Mouse (Mus musculus) heart, embryonic 14.5 days (tissue): ENCODE results near the gene Zan. TPM values are rescaled to one million over a fixed set of nuclear protein-coding genes. Genes with fewer than 3 reads are reported as not detected.

Experiments used
- ATAC-seq: fragments of 200-750 bp; cut with Nextera tagmentation; 2 replicates; pipeline ENCODE4 v1.8.0; 2017; ENCODE audit warnings: low read depth, moderate TSS enrichment; ENCODE audit not compliant: insufficient number of reproducible peaks, insufficient read depth, low FRiP score
- H3K27ac ChIP-seq, 2 experiments: fragments of 200-500 bp in 1 of 2; fragments of 300-500 bp in 1 of 2; sonication (generic) in 1 of 2; replicated peaks in 1 of 2; 2 replicates each; pipeline ENCODE4 v1.5.1; 2012 to 2014; ENCODE audit warnings: low read depth in 2 of 2, low read length in 2 of 2, control low read depth in 1 of 2, mild to moderate bottlenecking in 1 of 2, mixed read lengths in 1 of 2; ENCODE audit not compliant: control insufficient read depth in 1 of 2, insufficient read depth in 1 of 2
- H3K27me3 ChIP-seq: fragments of 300-500 bp; sonication (generic); 2 replicates; pipeline ENCODE4 v1.6.1; 2014; ENCODE audit warnings: mild to moderate bottlenecking, low read length, control low read depth; ENCODE audit not compliant: control insufficient read depth, insufficient read depth
- H3K36me3 ChIP-seq: fragments of 300-500 bp; sonication (generic); 2 replicates; pipeline ENCODE4 v1.6.1; 2014; ENCODE audit warnings: mild to moderate bottlenecking, control low read depth, low read length, mixed read lengths; ENCODE audit not compliant: control insufficient read depth, insufficient read depth
- H3K4me1 ChIP-seq, 2 experiments: fragments of 200-500 bp in 1 of 2; fragments of 300-500 bp in 1 of 2; sonication (generic) in 1 of 2; 2 replicates each; pipeline ENCODE4 v1.6.1; 2012 to 2014; ENCODE audit warnings: low read length in 2 of 2, control low read depth in 1 of 2, mixed read lengths in 1 of 2; ENCODE audit not compliant: control insufficient read depth in 2 of 2, insufficient read depth in 2 of 2
- H3K4me2 ChIP-seq: fragments of 300-500 bp; sonication (generic); 2 replicates; pipeline ENCODE4 v1.6.1; 2014; ENCODE audit warnings: mild to moderate bottlenecking, low read length
- H3K4me3 ChIP-seq, 2 experiments: fragments of 200-500 bp in 1 of 2; fragments of 300-500 bp in 1 of 2; sonication (generic) in 1 of 2; 2 replicates each; pipeline ENCODE4 v1.5.1; 2012 to 2014; ENCODE audit warnings: low read length in 2 of 2, mild to moderate bottlenecking in 2 of 2, control low read depth in 1 of 2, low read depth in 1 of 2, moderate library complexity in 1 of 2; ENCODE audit not compliant: control insufficient read depth in 1 of 2, insufficient read depth in 1 of 2
- H3K9ac ChIP-seq: fragments of 300-500 bp; sonication (generic); 2 replicates; pipeline ENCODE4 v1.6.1; 2014; ENCODE audit warnings: mild to moderate bottlenecking, low read length
- H3K9me3 ChIP-seq: fragments of 300-500 bp; sonication (generic); 2 replicates; pipeline ENCODE4 v1.6.1; 2016; ENCODE audit warnings: low read length, control low read depth; ENCODE audit not compliant: control insufficient read depth
- WGBS: fragments of 180-500 bp; shearing (Covaris S2); extraction: QIAGEN DNeasy Blood & Tissue Kit; methylation state at CpG from one replicate; pipeline ENCODE4 v1.1.7; 2014; 5-methylcytosine and 5-hydroxymethylcytosine counted together
- polyA plus RNA-seq: library from polyadenylated mRNA; unstranded; fragments of >200 nt; fragmentation: Nextera tagmentation; extraction: Ambion mirVana; gene quantifications from 2 replicates; pipeline ENCODE4 v1.2.1, GENCODE M21; 2014

Gene Zan
- polyA plus RNA-seq, 1 experiment from 2014 or later, result 0.11 TPM

- Histone ChIP-seq H3K4me2 (no peak overlapping the region), H3K27me3 (no peaks in the 10 kb centered on the region), H3K4me3 (no peak overlapping the region), H3K9ac (no peak overlapping the region), H3K9me3 (no peaks in the 10 kb centered on the region), H3K27ac (no peak overlapping the region), H3K4me1 (peaks cover 16 to 21% of the 10 kb centered on the region in 2 experiments), H3K36me3 (no peaks in the 10 kb centered on the region)
- 73% methylated on average over 6 of the region's 6 CpGs for WGBS
- no peak for ATAC-seq
These were observed 141.8 kb downstream of the Zan start for GRCm38 (mm10) chr5:137335066-137335465.

- Histone ChIP-seq H3K4me2 (peak overlapping the region; percentile 98), H3K9ac (no peak overlapping the region), H3K9me3 (no peaks in the 10 kb centered on the region), H3K27ac (no peak overlapping the region), H3K4me3 (no peak overlapping the region), H3K4me1 (peaks cover 11 to 15% of the 10 kb centered on the region in 2 experiments), H3K36me3 (no peaks in the 10 kb centered on the region), H3K27me3 (no peaks in the 10 kb centered on the region)
- WGBS, result 52% methylated on average over 10 of the region's 10 CpGs
- no peak for ATAC-seq
These were observed 142.5 kb downstream of the Zan start for GRCm38 (mm10) chr5:137334317-137334716.

DNA sequence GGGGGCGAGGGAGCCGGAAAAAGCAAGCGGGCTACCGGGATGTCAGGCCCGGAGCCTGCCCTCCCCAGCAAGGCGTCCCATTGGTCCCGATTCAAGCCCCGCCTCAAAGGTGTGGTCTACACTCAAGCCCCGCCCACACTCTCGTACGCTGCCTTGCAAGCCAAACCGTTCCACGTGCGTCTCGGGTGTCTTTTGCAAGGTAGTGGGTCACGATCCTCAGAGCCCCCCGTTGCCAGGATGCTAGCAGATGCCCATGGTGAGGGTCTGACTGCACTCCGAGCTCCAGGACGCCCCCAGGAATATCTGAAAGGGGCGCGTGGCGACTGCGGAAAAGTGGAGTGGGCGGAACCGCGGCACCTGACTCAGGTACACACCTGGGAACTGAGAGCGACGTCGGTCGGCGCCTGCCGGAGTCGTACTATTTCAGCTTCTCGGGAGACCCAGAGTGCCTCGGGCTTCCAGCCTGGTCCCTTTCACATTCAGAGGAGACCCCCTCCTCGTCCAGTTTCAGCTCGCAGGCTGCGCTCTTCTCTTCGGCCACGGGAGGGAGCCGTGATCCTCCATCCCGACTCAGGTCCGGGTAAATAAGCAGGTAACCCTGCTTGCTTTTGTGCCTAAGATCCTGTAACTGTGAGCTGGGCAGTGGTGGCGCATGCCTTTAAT is 143.2 kb downstream of the Zan start, which contains the start of gene Slc12a9:
Slc12a9 (minus strand) TSS at position 86 of the 663 bp plus-strand sequence.
- ATAC-seq, result peak; percentile 78

DNA sequence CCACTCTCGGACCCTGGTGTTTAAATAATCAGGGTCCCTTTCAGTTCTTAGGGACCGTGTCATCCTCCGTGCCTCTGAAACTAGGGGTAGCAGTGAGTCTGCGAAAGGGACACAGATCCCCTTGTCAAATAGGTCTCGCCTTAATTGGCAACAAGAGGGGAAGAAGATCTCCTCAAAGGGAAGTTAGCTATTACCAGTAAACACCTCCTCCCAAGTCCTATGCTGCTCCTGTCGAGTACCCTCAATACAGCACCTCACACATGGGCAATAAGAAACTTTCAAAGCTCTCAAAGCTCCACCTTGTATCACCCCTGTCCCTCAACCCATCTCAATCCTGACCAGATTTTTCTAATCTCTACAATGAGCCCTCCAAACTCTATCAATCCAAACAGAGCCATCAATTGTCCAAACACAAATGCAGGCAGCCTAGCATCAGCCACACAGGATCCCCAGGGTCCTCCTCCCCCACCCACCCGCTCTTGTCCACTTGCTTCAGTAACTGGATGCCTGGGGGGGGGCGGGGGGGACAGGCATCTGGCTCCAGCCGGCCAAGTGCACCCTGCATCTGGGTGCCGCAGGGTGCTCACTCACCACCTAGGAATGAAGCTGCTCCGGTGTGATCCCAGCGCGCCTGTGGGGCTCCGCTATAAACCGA is 143.9 kb downstream of the Zan start:
- Histone ChIP-seq H3K4me3 (peak overlapping the region; percentile 43 to 68), H3K4me2 (peak overlapping the region; percentile 98), H3K9me3 (no peaks in the 10 kb centered on the region), H3K9ac (peak overlapping the region; percentile 79), H3K27ac (peak overlapping the region in 1 of 2 experiments; percentile 30; a peak in 1 of 4 replicates), H3K27me3 (no peaks in the 10 kb centered on the region), H3K36me3 (peaks cover 6% of the 10 kb centered on the region; the same call in 1 of the 2 replicates), H3K4me1 (peaks cover 3 to 8% of the 10 kb centered on the region in 2 experiments; a peak in 3 of 4 replicates)
- 21% methylated on average over 15 of the region's 15 CpGs for WGBS
- ATAC-seq, result no peak

More for the DNA sequence above, 143.2 kb downstream of the Zan start, which contains the start of gene Slc12a9:
- H3K36me3 ChIP-seq, result no peaks in the 10 kb centered on the region
- WGBS, result under 1% methylated on average over 44 of the region's 44 CpGs
- H3K4me3 ChIP-seq, result peak within 1 kb of the TSS; percentile 43 to 68
- peaks cover 4 to 8% of the 10 kb centered on the region in 2 experiments; a peak in 3 of 4 replicates for H3K4me1 ChIP-seq
- peak within 1 kb of the TSS; percentile 79 for H3K9ac ChIP-seq
- H3K9me3 ChIP-seq, result no peaks in the 10 kb centered on the region
- no peaks in the 10 kb centered on the region for H3K27me3 ChIP-seq
- H3K27ac ChIP-seq, result peak within 1 kb of the TSS in 1 of 2 experiments; percentile 30; a peak in 1 of 4 replicates
- H3K4me2 ChIP-seq, result peak within 1 kb of the TSS; percentile 98

- Histone ChIP-seq H3K4me2 (no peak overlapping the region), H3K4me3 (no peak overlapping the region), H3K27me3 (no peaks in the 10 kb centered on the region), H3K27ac (no peak overlapping the region), H3K4me1 (peaks cover 0 to 6% of the 10 kb centered on the region in 2 experiments; a peak in 1 of 4 replicates), H3K36me3 (peaks cover 16% of the 10 kb centered on the region), H3K9me3 (no peaks in the 10 kb centered on the region), H3K9ac (no peak overlapping the region)
- WGBS, result 76% methylated on average over 7 of the region's 7 CpGs
- no peak for ATAC-seq
These were observed 146.0 kb downstream of the Zan start for GRCm38 (mm10) chr5:137330910-137331309.

Other genes starting within 250 kb of the Zan start
- gene Ache, start 189.5 kb downstream of the Zan start, polyA plus RNA-seq, result 11.2 and 12.5 TPM in 2 replicates
- 7.1 and 7.4 TPM in 2 replicates for gene Ufsp1, start 182.4 kb downstream of the Zan start, polyA plus RNA-seq
- gene Srrt, start 169.4 kb downstream of the Zan start, polyA plus RNA-seq, result 58.6 and 69.9 TPM in 2 replicates
- 32.3 and 38.9 TPM in 2 replicates for gene Trip6, start 162.7 kb downstream of the Zan start, polyA plus RNA-seq
- 5.3 and 5.7 TPM in 2 replicates for gene Slc12a9, start 143.5 kb downstream of the Zan start, polyA plus RNA-seq
- gene Ephb4, start 127.0 kb downstream of the Zan start, polyA plus RNA-seq, result 38.2 and 40.5 TPM in 2 replicates
- gene Pop7, start 25.5 kb upstream of the Zan start, polyA plus RNA-seq, result 44.3 and 49.8 TPM in 2 replicates
- 8.7 and 9.6 TPM in 2 replicates for gene Gigyf1, start 41.5 kb upstream of the Zan start, polyA plus RNA-seq
- gene Epo, start 56.2 kb upstream of the Zan start, polyA plus RNA-seq, result not detected in 2 replicates
- gene Gnb2, start 56.4 kb upstream of the Zan start, polyA plus RNA-seq, result 296 and 340 TPM in 2 replicates
- gene Actl6b, start 76.5 kb upstream of the Zan start, polyA plus RNA-seq, result 0.31 TPM in 1 of 2 replicates, not detected in the other
- 0.11 and 0.20 TPM in 2 replicates for gene Tfr2, start 92.8 kb upstream of the Zan start, polyA plus RNA-seq
- gene Mospd3, start 124.0 kb upstream of the Zan start, polyA plus RNA-seq, result 22.7 and 23.1 TPM in 2 replicates
- 121 and 123 TPM in 2 replicates for gene Pcolce, start 136.7 kb upstream of the Zan start, polyA plus RNA-seq
- gene Fbxo24, start 151.9 kb upstream of the Zan start, polyA plus RNA-seq, result 0.20 TPM in 1 of 2 replicates, not detected in the other
- gene Lrch4, start 152.1 kb upstream of the Zan start, polyA plus RNA-seq, result 22.7 and 23.9 TPM in 2 replicates
- 5.2 and 5.6 TPM in 2 replicates for gene Gm20605, start 152.1 kb upstream of the Zan start, polyA plus RNA-seq
- gene Sap25, start 164.3 kb upstream of the Zan start, polyA plus RNA-seq, result 4.3 and 4.6 TPM in 2 replicates
- 0.11 TPM in 2 replicates for gene Irs3, start 168.7 kb upstream of the Zan start, polyA plus RNA-seq
- gene Agfg2, start 207.7 kb upstream of the Zan start, polyA plus RNA-seq, result 10.7 and 12.1 TPM in 2 replicates